Mouse (Mus musculus): ENCODE data around the gene Osgep.
"Not testable (repeated sequence)": the region's sequence is repeated elsewhere in the genome, so short reads cannot be mapped to it uniquely, and the experiment has no call there.

Gene Osgep
- long read RNA-seq, experiment 1, transcript Osgep-202 (11 exons, 3,388 nt): major isoform, 58 of 66 reads
- long read RNA-seq, experiment 1, partial matches to known transcripts: 1 of 66 reads
- long read RNA-seq, experiment 1, other reads (novel, unspliced or antisense): 7 of 66 reads
- long read RNA-seq, experiment 2, transcript Osgep-202 (11 exons, 3,388 nt): major isoform, 98 of 113 reads
- long read RNA-seq, experiment 2, partial matches to known transcripts: 3 of 113 reads
- long read RNA-seq, experiment 2, other reads (novel, unspliced or antisense): 12 of 113 reads

DNA sequence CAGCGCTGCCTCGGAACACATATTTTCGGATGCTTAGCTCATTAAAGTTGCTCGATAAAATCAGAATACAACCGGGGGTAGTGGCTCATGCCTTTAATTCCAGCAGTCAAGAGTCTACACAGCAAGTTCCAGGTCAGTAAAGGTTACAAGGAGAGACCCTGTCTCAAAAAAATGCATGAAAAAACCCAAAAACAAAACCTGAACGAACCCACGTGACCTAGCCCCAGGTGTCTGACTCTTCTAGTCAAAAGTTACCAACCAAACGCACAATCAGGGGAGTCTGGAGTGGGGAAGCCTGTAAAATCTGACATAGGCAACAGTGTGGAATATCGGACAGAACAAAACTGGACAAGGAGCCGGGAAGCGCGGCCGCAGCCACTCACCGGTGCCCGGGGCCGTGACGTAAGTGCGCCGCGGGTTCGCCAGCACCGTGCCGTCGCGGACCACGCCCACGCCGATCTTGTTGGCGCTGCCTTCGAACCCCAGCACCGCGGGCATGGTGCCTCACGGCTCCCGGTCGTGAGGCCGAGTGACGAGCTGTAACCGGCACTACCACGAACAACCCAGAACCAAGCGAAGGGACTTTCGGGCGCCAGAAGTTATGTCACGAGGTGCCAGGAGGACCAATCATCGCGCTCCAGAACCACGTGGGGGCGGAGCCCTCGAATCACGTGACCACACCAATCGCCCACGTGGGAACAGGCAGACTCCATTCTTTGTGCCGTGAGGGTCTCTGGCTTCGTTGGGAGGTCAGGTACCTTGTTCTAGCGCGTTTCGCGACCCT is at the start of gene Osgep, which contains the start of gene Apex1:
Gene Osgep, minus strand, starts transcription at position 613 of the 784 bp plus-strand sequence.
Gene Apex1, plus strand, starts transcription at position 688 of the 784 bp plus-strand sequence.
- intact Hi-C loops (cut with DNase I): loop anchor here (10.0 kb wide), 1 partner anchor 120 kb away; the partner anchor contains the start of genes Ccnb1ip1 and Parp2

DNA sequence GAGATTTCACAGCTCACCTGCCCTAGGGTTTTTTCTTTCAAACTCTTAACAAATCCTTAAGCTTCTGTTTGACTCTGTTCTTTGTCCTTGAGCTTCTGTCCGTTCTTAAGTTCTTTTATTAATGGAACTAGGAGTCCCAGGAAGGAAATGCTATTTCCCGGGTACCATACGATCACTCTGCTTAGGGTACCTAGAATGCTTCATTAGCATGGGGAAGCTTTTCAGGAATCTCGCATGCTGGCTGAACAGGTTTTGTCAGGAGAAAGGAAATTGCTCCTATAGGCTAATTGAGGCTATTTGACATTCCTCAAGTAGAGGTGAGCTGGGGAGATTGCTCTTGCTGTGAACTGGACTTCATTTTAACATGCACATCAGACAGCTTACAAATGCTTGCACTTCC is 49.0 kb upstream of the Osgep start:
- intact Hi-C loops (cut with DNase I): no loop called here

- intact Hi-C loops (cut with DNase I): not testable (repeated sequence)
Observed at GRCm38 (mm10) chr14:50973054-50973453, 48.4 kb upstream of the Osgep start.

DNA sequence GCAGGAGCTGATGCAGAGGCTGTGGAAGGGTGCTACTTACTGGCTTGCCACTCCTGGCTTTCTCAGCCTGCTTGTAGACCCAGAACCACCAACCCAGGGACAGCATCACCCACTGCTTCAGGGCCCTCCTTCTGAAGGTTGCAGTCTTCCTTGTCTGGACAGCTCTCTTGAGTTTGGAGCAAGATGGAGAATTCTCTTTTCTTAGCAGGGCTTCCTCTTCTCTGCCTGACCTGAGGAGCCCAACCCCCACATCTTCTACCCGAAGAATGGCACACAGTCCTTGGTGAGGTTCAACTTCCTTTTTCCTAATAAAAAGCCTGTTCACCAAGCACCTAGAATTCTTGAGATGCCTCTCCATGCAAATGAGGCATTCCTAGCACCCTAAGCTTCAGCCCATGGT is 46.1 kb upstream of the Osgep start:
- intact Hi-C loops (cut with DNase I): no loop called here

DNA sequence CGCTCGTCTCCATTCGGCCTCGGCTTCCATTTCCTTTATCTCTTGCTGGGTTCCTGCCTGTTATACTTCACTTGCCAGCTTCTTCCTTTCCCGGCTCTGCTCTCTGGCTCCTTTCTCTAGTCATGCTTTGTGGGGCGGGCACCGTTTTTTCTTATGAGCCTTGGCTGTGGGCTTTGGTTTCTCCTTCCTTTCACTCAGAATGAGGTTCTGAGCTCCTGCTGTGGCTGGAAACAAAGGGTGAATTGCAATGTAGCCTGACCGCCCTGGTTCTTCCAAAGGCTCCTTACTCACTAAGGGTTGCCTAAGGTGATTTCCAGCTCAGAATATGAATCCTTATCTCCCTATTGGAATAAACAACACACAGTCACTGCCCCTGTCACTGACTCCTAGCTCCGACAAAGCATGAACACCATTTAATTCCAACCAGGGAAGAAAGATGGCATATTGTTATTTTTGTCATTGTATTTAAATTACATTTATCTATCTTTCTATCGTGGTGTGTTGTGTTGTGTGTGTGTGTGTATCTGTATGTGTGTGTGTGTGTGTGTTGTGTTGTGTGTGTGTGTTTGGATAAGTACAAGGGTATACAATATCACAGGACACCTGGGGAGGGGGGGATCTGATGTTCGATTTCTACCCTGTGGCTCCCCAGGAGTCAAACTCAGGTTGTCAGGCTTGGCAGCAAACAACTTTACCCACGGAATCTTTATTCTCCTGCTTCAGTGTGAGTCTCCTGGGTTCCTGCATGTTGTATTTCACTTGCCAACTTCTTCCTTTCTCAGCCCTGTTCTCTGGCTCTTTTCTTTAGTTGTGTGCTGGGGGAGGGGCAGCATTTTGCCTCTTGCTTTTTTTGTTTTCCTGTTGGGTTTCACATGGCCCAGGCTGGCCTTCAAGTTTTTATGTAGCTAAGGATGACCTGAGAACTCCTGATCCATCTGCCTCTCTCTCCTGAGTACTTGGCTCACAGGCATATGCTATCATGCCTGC is 45.2 kb upstream of the Osgep start:
- intact Hi-C loops (cut with DNase I): no loop called here

DNA sequence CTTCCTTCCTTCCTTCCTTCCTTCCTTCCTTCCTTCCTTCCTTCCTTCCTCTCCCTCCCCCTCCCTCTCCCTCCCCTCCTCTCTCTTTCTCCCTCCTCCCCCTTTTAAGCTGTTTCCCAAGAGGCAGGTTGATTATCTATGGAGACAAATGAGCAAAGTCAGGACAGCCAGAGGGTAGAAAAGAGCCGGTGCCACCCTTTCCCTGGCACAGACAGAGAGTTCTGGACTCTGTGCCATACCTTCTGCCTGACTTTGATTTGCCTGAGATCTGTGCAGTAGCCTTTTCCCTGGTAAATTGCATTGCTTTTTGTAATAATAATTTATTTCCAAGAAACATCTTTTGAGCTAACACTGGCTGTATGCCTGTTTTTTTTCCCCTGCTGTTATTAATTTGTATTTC is 44.3 kb upstream of the Osgep start:
- intact Hi-C loops (cut with DNase I): no loop called here

DNA sequence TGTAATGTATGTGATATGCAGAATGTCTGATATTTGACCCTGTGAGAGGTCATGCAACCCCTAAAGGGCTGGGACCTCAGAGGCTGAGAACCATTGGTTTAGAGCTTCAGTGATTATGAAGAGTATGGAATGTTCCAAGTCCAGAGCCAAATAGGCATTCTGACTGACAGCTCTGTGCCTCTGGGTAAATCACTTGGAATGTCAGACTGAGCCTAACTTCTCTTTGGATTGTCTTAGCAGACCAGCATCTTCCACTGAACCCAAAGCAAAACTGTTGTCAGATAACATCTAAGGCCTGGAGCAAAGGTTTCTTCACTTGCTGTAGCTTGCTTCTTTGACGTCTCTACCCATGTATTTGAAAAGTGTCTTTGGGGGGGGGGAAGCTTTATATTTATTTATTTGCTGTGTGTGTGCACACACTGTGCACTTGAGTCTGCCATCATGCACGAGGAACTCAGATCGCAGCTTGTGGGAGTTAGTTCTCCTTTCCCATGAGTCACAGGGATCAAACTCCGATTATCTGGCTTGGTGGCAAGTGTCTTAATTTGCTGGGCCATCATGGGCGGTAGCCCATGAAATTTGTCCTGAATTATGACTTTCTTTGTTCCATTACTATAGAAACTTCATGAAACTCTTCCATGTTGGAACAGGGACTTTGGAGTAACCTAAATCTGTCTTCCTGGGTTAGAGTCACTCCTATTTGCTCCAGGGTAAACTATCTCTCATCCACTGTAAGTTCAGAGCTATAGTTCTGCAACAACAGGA is 43.7 kb upstream of the Osgep start:
- intact Hi-C loops (cut with DNase I): no loop called here

DNA sequence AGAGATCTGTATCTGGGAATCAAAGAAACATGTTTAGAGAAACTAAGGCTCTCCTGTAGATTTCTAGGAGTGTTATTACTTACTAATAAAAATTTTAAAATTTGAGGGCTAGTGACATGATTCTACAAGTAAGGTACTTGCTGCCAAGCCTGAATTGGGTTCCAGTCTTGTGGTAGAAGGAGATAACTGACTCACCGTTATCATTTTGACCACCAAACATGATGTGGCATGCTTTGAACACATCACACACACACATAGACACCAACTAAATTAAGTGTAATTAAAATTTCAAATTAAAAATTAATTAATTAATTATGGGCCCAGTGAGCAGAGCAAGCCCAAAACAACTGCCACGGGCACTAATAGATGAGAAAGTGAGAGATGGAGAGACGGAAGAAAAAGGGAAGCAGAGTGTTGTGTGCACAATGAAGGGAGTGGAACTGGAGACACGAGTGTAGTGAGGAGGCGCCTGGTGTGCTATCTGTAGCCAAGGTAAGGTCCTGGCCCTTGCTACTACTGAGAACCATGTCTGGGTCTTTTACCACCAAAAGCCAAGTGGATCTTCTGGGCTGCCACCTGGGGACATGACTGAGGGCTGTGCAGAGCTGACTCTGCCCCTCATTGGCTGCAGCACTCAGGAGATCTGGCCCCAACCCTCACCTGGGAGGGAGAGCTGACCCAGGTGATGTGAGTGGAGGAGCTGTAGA is 33.7 kb upstream of the Osgep start:
- intact Hi-C loops (cut with DNase I): not testable (repeated sequence)

GRCm38 (mm10) chr14:50957146-50957545 is 32.5 kb upstream of the Osgep start:
- intact Hi-C loops (cut with DNase I): not testable (repeated sequence)

GRCm38 (mm10) chr14:50956724-50957123 is 32.0 kb upstream of the Osgep start:
- intact Hi-C loops (cut with DNase I): not testable (repeated sequence)

DNA sequence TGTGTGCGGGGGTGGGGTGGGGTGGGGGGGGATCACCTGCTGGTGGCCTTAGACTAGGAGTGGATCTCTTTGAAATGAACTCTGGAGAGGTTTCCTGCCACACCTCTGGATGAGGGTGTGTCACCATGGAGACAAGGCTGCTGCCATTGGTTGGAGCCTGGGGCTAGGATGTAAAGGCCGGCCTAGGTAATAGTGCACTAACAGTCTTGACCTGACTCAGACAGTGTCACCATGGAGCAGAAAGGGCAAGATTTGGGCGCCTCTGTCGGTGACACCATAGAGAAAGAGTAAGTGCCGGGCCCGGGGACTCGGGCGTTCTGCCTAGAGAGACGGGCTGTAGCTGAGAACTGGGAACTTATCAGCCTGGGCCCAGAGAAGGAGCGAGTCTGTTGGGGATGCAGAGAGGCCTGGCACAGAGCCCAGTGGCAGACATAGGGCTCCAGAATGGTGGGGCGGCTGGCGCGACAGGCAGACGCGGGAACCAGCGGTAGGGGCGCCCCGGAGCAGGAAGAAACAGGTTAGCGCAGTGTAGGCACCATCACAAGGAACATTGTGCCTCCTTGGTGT is 31.3 kb upstream of the Osgep start, which contains the start of gene Pnp2:
Gene Pnp2, plus strand, starts transcription at position 51 of the 567 bp plus-strand sequence.
- intact Hi-C loops (cut with DNase I): not testable (repeated sequence)

DNA sequence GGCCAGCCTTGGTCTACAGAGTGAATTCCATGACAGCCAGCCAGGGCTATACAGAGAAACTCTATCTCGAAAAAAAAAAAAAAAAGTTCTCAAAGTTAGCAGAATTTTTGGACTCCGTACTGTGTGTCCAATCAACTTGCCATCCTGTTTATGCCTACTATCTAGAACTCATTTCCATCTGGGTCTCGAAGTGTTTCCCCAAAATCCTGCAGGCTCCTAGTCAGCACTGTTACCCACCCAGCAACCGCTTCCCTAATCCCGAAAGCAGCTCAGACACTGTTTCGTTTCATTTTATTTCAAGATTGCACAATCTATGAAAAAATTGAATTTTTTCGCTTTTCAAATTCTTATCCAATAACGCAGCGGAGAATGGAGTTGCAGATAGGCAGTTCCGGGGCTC is 30.8 kb upstream of the Osgep start:
- intact Hi-C loops (cut with DNase I): no loop called here

DNA sequence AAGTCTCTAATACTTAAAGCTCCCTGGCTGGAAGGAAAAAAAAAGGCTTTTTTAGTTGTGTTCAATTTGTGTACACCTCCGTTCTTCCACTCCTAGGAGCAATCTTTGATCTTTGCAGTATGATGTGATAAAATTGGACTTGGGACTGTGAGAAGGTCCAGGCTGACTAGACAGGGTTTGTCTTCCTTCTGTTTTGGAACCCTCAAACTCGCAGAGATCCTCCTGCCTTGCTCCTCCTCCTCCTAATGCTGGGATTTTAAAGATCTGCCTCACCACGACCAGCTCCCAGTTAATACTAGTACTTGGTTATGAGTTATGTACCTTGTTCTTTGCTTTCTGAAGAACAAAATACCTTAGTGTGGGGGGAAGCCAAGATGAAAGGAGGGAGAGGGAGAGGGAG is 20.8 kb upstream of the Osgep start:
- intact Hi-C loops (cut with DNase I): not testable (repeated sequence)

DNA sequence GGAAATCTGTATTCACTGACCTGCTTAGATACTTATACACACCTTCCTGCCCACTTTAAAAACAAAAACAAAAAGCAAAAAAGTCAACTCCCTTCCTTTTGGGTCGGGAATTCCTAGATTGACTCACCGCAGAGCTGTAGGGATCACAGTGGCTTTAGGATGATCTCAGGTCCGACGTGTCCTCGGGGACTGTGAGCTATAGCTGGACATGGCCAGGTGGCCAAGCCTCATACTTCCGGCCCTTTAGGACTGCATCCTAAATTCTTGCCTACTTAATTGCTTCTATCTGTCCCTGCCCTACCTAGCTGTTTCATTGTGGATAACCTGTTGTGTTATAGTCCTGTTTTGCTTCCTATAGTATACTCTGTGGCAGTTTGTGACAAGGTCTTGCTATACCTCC is 20.4 kb upstream of the Osgep start:
- intact Hi-C loops (cut with DNase I): not testable (repeated sequence)

- intact Hi-C loops (cut with DNase I): not testable (repeated sequence)
Observed at GRCm38 (mm10) chr14:50944668-50945033, 20.0 kb upstream of the Osgep start.

DNA sequence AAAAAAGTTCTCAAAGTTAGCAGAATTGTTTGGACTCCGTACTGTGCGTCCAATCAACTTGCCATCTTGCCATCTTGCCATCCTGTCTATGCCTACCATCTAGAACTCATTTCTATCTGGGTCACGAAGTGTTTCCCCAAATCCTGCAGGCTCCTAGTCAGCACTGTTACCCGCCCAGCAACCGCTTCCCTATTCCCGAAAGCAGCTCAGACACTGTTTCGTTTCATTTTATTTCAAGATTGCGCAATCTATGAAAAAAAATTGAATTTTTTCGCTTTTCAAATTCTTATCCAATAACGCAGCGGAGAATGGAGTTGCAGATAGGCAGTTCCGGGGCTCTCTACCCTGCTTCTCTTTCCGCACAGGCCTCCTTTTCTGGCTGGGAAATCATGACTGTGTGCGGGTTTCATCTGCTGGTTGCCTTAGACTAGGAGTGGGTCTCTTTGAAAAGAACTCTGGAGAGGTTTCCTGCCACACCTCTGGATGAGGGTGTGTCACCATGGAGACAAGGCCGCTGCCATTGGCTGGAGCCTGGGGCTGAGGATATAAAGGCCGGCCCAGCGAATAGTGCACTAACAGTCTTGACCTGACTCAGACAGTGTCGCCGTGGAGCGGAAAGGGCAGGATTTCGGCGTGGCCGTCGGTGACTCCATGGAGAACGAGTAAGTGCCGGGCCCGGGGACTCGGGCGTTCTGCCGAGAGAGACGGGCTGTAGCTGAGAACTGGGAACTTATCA is 19.4 kb upstream of the Osgep start, which contains the start of gene Gm49342:
Gene Gm49342, plus strand, starts transcription at position 586 of the 736 bp plus-strand sequence.
- intact Hi-C loops (cut with DNase I): no loop called here

DNA sequence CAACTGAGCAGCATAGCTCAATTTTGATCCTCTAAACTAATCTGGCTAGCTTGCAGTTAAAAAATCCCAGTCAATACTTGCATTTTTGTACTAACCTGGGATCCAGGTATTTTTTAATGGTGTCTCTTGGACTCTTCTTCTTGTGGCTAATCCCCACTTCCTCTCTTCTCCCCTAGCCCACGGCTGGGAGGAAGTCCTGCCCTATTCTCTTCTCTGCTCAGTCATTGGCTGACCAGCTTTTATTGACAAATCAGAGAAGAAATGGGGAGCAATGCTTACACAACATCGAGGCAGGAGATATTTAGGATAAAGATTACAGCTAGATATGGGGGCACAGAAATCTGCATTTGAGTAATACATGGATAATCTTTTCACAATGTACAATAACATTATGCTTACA is 14.2 kb upstream of the Osgep start:
- intact Hi-C loops (cut with DNase I): no loop called here

DNA sequence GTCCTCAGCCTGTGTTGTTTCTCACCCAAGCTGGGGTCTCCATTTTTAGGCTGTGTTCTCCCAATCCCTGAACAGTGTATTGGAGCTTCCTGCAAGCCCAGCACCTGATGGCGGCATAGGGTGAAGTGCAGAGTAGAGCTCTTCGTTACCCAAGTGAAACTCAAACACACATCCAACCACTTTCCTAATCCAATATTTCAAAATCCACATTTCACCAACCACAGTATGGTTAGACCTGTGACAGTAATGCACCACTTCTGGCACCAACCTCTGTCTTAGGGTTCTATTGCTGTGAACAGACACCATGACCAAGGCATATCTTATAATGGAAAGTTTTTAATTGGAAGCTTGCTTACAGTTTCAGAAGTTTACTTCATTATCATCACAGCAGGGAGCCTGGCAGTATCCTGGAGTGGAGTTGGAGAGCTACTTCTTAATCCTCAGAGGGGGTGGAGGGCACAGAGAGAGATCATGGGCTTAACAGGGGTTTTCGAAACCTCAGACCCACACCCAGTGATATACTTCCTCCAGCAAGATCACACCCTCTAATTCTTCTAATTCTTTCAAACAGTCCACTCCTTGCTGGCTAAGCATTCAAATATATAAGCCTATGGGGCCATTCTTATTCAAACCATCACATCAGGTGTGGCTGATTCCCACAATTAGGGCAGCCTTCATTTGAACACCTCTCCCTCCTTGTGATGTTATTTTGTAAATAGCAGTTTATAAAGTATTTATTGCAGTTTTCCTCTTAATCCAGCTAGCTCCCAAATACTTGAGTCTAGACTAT is 13.6 kb upstream of the Osgep start:
- intact Hi-C loops (cut with DNase I): no loop called here
